Mouse (Mus musculus): ENCODE results near the gene Ezr.

Gene Ezr

GRCm38 (mm10) chr17:6789103-6789502, 6.5 kb upstream of the Ezr start:
- DNase-seq, result peak; percentile 46 to 51

GRCm38 (mm10) chr17:6787241-6787640, 4.7 kb upstream of the Ezr start:
- DNase-seq, result no peak

- no peak for DNase-seq
Measured at GRCm38 (mm10) chr17:6783756-6784357, 1.3 kb upstream of the Ezr start.

GRCm38 (mm10) chr17:6783006-6783661, 550 bp upstream of the Ezr start:
- peak; percentile 38 to 44 for DNase-seq

- peak in 1 of 2 experiments; percentile 10 for DNase-seq
Measured at GRCm38 (mm10) chr17:6782033-6782526, 504 bp downstream of the Ezr start.

GRCm38 (mm10) chr17:6781273-6781672, 1.3 kb downstream of the Ezr start:
- DNase-seq, result no peak

- DNase-seq, result no peak
Measured at GRCm38 (mm10) chr17:6780521-6781115, 2.0 kb downstream of the Ezr start.

GRCm38 (mm10) chr17:6779632-6780031, 3.0 kb downstream of the Ezr start:
- DNase-seq, result no peak

- DNase-seq, result peak; percentile 23 to 24
Measured at GRCm38 (mm10) chr17:6778771-6779509, 3.6 kb downstream of the Ezr start.

- peak; percentile 13 to 31 for DNase-seq
Measured at GRCm38 (mm10) chr17:6778332-6778683, 4.3 kb downstream of the Ezr start.

GRCm38 (mm10) chr17:6777629-6778331, 4.8 kb downstream of the Ezr start:
- no peak for DNase-seq

- DNase-seq, result no peak
Measured at GRCm38 (mm10) chr17:6777061-6777460, 5.5 kb downstream of the Ezr start.

- DNase-seq, result no peak
Measured at GRCm38 (mm10) chr17:6776576-6776975, 6.0 kb downstream of the Ezr start.

- no peak for DNase-seq
Measured at GRCm38 (mm10) chr17:6776123-6776522, 6.5 kb downstream of the Ezr start.

GRCm38 (mm10) chr17:6775671-6776070, 6.9 kb downstream of the Ezr start:
- no peak for DNase-seq

GRCm38 (mm10) chr17:6775221-6775620, 7.4 kb downstream of the Ezr start:
- DNase-seq, result no peak

- DNase-seq, result no peak
Measured at GRCm38 (mm10) chr17:6773249-6773966, 9.2 kb downstream of the Ezr start.

- DNase-seq, result no peak
Measured at GRCm38 (mm10) chr17:6772490-6772773, 10.2 kb downstream of the Ezr start.

GRCm38 (mm10) chr17:6771661-6772489, 10.7 kb downstream of the Ezr start:
- no peak for DNase-seq

- DNase-seq, result peak in 1 of 2 experiments; percentile 23
Measured at GRCm38 (mm10) chr17:6769602-6770001, 13.0 kb downstream of the Ezr start.

- no peak for DNase-seq
Measured at GRCm38 (mm10) chr17:6768301-6768788, 14.2 kb downstream of the Ezr start.

All from cerebellum, postnatal 36 days (tissue).